Mouse (Mus musculus): ENCODE measurements around the gene Adrb1.

DNA sequence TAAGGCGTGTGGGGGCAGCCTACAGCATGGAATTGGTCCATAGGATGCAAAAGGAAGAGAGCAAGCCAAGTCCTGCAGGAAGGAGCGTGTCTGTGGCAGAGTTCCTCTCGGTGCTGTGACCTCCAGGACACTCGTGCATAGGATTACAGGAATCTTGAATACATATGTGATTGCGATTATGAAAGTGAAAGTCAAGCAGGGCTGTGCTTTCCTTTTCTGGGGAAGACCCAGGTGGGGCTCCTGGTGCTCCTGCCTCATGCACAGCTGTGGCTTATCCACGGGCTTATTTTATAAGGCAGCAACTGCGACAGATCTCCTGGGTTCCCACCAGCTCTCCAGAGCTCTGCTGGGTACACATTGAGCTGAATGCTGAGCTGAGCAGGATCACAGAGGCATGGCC lies 39.2 kb upstream of the Adrb1 start:
- no peak for TF ChIP-seq CTCF (IDR thresholded peaks at IDR 0.05; ENCODE audit: insufficient read depth, low read depth, low read length)
- no peak for TF ChIP-seq POLR2A (IDR thresholded peaks at IDR 0.05; ENCODE audit: insufficient read depth, low read depth, low read length)

Data from olfactory bulb, adult 2 months (tissue).